Mouse (Mus musculus) kidney, postnatal 25 days (tissue): ENCODE measurements around the gene Wdr6.

Experiments used
- DNase-seq, 2 experiments: peaks; one replicate each; pipeline ENCODE4 v3.0.0; 2021; ENCODE audit warnings: mixed read lengths in 2 of 2

The Wdr6 gene

DNA sequence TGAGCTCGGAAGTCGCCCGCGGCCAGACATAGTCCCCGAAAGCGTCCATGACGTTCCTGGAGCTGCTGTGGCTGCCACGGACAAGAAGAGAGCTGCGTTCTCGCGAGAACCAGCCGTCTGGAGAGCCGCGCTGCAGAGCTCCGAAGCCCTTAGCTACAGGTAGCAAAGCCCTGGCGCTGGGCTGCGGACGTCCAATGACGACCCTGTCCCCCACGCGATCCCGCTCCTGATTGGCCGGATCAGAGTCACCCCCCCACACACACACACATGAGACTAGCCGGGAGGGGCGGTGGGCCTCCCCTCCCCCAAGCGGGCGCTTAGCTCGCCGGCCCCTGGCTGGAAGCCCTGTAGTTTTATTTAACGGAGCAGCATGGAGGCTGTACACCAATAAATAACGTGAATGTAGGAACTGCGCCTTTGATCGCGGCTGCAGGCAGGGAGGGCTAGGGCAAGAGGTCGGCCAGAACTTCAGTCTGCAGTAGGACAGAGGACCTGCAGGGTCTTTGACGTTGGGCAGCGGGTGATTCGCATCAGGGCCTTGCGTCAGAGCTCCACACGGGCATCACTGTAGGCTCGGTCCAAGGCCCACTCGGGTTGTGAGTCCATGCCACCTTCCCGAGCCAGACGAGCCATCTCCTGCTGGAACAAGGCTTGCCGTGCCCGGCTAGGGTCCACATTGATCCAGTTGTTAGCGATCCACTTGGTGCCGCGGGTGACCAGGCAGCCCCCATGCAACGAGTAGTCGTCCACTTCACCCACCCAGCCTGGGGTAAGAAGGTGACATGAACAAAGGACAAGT lies at the start of gene Wdr6:
Gene Wdr6 (minus strand): TSS at position 195 of the 799 bp plus-strand sequence.
- peak; percentile 95 to 99 for DNase-seq

DNA sequence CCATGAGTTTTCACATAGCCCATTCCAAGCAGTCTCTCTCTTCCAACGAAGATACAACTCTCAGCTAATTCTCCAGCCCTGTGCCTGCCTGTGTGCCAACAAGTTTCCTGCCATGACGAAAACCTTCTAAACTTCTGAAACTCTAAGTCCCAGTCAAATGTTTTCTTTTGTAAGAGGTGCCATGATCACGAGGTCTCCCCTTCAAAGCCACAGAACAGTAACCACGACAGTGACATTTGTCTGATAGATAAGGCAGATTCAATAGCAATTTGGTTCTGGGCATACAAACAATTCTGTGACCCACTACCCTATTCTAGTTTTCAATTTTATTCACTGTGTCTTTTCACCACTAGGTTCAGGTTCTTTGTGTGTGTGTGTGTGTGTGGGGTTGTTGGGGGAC lies 49.6 kb upstream of the Wdr6 start:
- no peak for DNase-seq

DNA sequence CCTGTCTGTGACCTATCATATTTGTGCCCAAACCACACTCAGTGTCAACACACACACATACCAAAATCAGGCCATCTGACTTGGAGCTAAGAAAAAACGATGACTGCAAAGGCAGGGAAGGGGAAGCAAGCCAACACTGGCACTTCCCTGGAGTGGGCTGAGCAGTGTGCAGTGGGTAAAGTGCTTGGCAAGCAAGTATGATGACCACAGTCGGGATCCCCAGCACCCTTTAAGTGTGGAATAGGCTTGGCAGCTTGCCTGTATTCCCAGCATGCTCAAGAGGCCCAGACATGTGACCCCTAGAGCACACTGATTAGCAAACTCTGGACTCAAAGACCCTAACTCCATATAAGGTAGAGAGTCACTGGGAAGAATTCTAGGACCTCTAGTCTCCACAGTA lies 48.0 kb upstream of the Wdr6 start:
- DNase-seq = peak; percentile 65 to 72

DNA sequence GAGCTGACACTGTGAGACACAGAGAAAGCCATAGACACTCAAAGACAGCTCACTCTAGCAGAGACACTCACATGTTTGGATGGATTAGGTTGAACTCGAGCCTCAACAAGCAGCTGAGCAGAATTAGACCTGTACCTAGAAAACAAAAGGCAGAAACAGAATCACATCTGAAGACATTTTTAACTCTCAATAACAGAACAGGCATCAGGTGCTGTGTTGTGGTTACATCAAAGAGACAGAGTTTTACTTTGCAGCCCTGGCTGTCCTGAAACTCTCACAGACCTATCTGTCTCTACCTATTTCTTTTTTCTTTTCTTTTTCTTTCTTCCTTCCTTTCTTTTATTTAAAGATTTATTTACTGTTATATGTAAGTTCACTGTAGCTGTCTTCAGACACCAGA lies 38.8 kb upstream of the Wdr6 start:
- DNase-seq = no peak

DNA sequence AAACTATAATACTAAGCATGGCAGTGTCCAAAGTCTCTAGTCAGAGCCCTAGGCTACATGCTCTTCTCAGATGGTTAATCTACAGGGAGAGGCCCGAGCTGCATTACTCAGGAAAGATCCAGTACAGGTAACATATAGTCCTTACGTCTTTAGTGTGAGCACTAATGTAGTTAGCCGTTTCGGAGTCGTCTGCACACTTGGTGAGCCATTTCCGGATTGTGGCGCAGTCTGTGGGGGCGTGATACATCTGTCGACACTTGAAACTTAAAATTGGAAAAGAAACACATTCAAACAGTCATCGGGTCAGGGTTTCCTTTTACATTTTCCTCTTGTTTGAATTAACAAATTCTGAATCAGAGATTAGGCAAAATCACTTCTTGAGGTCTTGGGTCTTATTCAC lies 32.9 kb upstream of the Wdr6 start:
- no peak for DNase-seq

DNA sequence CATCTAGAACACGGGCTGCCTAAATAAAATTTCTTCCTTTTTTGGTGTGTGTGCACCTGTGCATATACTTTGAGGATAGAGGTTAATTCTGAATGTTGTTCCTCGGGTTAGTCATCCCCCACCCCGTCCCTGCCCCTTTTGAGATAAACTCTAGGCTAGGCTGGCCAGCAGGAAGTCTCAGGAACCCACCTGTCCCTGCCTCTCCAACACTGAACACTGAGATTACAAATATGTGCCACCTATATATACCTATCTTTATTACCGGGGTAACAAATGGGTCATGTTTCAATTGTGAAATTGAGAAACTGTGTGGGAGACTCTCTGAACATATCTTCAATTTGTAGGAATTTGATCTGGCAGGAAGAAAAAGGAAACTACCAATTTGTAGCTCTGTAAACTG lies 30.4 kb upstream of the Wdr6 start:
- no peak for DNase-seq

DNA sequence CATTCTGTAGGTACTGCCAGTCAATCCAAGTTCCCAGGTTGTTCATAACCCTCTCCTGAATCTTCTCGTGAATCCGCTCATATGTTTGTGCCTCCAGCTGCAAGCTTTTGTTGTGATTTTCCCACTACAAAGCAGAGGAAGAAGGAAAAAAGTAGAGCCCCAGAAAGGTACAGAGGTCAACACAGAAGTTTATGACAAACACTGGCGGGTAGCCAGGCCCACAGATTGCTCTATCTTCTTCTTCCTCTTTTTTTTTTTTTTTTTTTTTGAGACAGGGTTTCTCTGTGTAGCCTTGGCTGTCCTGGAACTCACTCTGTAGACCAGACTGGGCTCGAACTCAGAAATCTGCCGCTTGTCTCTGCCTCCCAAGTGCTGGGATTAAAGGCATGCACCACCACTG lies 29.4 kb upstream of the Wdr6 start:
- DNase-seq = peak in 1 of 2 experiments; percentile 21

DNA sequence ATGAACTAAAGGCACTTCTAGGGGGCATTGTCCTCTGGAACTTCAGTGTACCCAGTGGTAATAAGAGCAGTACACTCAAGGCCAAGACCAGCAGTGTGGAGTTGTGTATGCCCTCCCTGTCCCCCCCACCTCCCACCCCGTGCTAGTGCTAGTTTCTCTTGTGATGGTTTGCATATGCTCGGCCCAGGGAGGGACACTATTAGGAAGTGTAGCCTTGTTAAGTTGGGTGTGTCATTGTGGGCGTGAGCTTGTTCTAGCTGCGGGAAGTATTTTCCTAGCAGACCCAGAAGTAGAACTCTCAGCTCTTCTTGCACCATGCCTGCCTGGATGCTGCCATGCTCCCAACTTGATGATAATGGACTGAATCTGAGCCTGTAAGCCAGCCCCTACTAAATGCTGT lies 23.4 kb upstream of the Wdr6 start:
- DNase-seq = no peak

DNA sequence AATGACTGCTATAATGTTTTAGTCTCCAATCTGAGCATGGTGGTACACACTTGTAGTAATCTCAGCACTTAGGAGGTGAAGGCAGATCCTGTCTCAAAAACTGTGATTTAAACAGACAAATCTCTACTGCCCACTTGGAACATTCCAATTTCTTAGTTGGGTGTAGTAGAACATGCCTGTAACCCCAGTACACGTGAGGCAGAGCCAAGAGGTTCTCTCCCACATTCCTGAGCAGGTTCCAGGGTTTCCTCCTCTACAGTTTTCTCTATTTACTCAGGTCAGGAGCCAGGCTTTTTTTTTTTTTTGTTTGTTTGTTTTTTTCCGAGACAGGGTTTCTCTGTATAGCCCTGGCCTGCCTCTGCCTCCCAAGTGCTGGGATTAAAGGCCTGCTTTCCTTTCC lies 21.5 kb upstream of the Wdr6 start:
- DNase-seq = no peak

DNA sequence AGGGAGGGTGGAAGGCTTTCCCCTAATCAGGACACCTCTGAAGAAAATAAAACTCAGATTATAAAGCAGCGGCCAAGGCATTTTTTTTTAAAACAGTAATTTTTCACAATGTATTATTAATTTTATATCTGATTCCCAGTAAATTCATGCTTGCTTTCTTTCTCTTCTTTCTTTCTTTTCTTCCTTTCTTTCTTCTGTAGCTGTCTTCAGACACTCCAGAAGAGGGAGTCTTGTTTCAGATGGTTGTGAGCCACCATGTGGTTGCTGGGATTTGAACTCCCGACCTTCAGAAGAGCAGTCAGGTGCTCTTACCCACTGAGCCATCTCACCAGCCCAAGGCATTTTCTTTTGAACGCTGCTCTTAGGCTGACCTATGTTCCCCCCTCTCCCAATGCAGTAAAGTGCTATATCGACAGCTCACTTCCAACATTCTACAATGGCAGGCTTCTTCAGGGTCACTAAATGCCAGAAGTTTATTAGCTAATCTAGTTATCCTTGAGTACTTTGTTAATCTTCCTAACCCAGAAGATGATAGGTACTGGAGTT lies 20.6 kb upstream of the Wdr6 start:
- no peak for DNase-seq

DNA sequence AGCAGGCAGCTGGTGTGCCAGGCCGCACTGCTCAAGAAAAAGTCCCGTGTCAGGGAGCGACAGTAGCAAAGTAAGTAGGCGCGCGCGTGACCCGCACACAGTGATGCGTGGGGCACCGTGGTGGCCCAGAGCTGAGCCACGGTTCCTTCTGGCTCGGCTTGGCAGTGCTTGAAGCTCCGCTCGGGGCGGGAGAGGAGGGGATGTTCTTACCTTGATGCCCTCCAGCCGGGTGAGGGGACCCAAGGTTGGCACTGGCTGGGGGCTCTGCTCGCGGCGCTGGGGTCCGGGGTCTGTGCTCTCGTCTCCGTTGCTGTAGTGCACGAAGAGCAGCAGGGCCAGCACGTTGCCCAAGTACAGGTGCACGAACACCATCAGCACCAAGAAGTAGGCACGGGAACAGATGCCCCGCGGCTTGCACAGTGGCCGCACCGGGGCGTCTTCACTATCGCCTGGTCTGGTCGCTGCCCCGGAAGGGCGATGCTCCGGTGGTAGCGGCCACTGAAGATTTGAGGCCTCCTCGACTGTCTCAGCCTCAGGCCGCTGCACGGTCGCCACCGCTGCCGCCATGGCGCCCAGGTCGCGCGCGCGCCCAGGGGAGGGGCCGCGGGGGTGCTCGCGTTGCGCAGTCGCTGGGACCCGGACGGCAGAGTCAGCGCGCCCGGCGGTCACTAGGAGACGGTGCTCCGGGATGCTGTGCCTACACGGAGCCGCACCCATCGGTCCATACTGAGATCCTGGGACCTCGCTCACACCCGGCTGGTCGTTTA lies 18.6 kb upstream of the Wdr6 start, which contains the start of gene P4htm:
Gene P4htm (minus strand): TSS at position 670 of the 767 bp plus-strand sequence.
- DNase-seq = peak; percentile 53 to 78

DNA sequence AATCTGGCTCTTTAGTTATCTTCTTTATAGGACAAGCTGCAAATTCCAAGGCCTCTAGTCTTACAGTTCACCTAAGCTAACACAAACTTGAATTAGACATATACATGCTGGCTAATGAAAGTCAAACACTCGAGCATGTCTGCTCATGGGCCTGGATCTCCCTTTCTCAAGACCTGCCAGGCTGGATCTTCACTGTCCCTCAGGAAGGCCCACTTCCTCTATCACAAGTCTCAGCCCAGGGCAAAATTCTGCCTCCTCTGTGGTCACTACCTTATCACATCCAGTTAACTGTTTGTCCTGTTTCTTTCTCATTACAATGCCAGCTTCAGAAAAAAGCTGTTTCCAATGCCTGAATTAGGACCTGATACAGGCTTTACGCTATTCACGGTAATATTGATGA lies 15.8 kb upstream of the Wdr6 start:
- DNase-seq = no peak

DNA sequence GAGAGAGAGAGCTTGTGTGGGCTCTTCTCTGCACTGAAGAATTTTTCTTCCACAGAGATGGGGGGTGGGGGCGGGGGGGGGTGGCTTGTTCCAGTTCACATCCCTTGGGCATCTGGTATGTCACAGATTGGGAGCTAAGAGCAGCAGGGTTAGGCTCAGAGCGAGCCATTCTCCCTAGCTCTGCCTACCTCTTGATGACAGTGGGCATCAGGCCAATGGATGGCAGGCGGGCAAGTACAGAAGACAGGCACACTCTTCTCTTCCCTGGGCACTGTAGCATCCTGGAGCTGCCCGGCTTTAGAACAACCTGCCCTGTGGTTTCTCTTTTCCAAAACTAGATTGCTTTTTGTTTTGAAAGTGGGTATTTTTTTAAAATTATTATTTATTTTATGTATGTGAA lies 12.9 kb upstream of the Wdr6 start:
- no peak for DNase-seq

DNA sequence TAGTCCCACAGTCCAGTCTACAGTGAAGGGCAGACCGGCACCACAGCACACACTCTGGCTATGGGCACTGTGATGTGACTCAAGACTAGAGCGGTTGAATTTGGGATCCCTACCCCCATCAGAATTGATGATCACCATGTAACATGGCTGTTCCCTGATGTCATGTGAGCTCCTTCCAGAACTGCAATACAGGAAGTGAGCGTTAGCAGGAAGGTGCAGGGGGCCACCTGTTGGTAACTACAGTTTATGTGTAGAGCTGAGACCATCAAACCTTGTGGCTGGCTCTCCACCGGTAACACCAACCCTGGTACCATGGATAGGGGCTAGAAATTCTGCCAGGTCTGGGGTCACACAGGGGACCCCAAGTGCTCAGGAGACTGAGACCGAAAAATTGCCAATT lies 10.7 kb upstream of the Wdr6 start:
- DNase-seq = no peak

DNA sequence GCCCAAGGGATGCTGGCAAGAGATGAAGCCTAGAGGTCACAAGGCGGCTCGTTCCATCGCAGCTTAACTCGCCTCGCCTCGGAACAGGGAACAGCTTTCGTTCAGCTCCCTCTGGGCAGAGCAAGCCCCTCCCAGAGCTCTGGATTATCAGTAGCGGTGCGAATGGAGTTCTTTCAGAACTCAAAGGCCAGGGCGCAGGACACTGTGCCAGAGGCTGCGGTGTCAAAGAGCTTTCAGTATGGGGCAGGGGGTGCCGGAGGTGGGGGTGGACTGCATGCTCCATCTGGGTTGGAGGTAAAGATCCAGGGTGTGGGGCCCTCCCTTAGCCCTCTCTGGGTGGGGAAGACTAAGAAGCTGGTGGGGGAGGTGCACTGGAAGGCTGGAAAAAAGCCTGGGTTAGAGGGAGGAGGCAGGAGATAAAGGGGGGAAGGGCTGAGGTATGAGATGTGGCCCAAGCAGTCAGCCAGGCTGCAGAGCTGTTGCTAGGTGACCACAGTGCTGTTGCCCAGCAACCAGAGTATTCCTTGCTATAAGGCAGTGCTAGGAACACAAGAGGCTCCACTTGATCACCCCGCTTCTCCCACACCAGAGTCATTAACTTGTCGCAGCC lies 9.1 kb upstream of the Wdr6 start:
- peak; percentile 54 to 80 for DNase-seq

DNA sequence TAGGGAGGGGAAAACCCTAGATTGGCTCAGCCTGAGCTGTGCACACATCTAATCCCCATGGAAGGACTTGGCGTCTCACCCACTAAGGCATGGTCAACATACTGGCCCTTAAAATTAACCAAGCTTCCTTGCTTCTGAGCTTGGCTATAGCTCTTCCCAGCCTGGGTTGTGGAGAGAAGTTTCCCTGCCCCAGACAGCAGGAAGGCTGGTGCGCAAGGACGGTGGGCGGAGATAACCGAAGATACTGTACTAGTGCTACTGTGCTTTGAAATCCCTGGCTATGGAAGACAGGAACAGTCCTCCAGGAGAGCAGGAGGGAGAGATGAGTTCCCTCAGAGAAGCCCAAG lies 778 bp upstream of the Wdr6 start:
- DNase-seq = no peak

DNA sequence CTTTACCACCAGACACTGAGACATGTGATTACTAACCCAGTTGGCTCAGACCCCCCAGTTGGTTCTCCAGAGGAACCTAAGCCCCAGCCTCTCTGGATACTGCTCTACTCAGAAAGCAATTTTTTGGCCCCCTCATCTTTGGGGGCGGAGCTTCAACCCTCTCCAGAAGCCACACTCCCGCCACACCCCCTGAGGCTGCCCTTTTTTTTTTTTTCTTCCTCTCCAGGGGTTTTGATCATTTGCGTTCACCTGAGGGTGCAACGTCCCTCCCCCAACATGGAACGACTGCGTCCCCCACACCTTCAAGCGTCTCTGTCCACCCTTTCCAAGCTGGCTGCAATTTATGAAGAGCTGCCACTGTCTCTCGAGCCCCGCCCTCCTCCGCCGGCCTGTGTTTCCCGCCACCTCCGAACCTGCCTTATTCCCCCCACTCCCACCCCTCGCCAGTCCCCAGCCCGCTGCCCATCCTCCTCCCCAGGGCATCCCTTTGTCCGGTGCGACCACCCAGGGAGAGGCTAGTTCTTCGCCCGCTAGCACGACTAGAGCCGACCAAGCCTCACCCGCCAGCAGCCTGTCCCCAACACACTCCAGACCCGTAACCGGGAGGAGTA lies 500 bp downstream of the Wdr6 start:
- DNase-seq = peak; percentile 49 to 69

DNA sequence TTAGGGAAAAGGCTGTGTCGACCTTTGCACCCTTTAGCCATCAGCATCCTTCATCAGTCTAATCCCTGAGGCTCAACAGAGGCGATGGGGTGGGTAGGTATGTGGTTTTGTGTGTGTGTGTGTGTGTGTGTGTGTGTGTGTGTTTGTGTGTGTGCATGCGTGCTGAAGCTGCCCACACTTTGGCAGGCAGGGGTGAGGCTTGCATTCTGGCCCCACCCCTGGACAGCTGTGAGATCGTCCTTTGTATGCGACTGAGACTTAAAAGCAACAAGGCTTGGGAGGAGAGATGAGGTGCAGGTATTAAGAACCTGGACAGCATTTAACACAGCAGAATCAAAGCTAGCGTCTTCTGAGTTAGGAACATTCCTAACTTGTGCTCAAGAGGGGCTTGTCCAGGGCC lies 1.5 kb downstream of the Wdr6 start:
- DNase-seq = no peak

DNA sequence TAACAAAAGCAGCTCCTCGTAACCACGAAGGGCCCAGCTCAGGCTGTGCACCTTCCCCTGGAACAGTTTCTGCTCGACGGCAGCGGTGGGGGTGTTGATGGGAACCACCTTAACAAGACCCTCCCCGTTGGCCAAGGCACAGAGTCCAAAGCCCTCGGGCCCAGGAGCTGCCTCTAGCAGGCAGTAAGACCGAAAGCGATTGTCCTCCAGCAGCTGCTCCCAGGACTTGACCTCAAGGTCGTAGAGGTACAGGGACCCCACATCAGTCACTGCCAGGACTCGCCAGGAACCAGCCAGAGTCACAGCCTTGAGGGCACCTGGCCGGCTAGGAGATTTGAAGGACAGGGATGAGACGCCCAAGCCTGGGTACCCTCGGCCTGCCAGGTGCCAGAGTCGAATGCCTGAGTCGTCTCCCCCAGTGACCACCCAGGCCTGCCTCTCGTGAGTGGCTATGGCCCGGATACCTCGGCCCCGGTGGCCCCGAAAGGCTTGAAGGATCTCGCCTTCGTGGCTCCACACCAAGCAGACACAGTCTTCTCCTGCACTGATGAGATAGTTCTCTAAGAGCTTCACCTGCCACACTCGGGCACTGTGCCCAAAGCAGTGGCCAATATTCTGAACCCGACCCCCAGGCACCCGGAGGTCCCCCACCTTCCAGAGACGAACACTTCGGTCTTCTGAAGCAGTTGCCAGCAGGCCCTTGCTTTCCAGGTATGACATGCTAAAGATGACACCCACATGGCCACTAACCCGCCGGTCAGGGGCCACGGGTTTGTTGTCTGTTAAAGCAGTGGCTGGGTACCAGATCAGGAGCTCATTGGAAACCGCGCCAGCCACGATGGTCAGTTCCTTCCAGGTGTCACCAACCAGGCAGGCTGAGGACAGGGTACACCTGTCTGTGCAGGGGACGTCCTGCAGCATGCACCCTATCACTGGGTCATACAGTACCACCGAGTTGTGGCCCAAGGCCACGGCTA lies 2.9 kb downstream of the Wdr6 start:
- no peak for DNase-seq

DNA sequence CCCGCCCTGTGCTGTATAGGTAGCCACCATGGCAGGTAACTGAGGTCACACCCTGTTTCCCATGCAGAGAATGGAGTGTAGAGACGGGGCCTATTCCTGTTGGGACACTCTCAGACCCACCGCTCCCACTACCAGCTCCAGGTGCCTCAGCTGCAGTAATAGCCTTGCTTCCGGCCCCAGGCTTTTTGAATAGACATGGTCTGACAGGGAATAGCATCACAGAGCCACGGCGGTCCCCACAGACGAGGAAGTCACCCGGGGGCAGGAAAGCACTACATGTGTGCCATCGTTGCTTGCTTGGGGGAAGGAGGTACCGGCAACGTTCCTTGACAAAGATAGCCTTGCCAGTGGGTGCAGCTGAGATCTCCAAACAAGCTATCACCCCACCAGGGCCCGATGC lies 3.6 kb downstream of the Wdr6 start:
- peak in 1 of 2 experiments; percentile 38 for DNase-seq

DNA sequence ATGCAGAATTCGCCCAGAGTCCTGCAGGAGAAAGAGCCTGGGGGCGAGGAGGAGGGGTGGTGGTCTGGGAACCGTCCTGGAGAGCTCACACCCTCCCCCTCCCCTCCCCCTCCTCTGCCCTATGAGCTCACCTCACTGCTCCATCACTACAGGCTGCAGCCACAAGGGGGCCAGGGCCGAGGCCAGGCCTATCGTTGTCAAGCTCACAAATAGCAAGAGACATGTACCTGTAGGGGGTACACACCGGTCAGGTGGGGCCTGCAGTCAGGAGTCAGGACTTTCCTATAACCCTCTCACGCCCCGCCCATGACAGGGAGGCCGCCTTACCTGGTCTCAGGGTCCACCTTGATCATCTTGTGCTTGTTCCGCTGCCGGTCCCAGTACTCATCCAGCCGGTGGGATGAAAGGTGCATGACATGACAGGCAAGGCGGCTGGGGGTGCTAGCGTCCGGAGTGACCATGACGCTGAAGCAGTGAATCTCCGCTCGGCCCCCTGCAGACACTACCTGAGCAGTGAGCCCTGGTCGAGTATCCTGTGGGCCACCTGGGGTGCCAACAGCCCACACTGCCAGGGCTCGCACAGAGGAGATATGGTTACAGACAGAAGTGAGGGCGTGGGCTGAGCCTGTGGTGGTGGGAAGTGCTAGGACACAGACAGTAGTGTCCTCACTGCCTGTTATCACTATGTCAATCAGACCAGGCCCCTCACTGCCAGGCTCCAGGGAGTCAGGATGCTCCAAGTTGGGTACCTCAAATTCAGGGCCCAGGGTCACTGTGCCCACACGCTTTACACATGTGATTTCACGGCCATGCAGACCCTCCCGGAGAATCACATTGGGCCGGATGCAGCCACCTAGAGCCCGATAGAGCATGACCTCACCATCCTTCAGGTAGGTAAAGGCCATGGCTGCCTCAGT lies 4.5 kb downstream of the Wdr6 start:
- DNase-seq = peak; percentile 75 to 84
